Mouse (Mus musculus): ENCODE measurements around the gene Aipl1. TPM values are rescaled to one million over a fixed set of nuclear protein-coding genes. Genes with fewer than 3 reads are reported as not detected.

The Aipl1 gene
- polyA plus RNA-seq, 2 experiments, result 0.11 TPM

DNA sequence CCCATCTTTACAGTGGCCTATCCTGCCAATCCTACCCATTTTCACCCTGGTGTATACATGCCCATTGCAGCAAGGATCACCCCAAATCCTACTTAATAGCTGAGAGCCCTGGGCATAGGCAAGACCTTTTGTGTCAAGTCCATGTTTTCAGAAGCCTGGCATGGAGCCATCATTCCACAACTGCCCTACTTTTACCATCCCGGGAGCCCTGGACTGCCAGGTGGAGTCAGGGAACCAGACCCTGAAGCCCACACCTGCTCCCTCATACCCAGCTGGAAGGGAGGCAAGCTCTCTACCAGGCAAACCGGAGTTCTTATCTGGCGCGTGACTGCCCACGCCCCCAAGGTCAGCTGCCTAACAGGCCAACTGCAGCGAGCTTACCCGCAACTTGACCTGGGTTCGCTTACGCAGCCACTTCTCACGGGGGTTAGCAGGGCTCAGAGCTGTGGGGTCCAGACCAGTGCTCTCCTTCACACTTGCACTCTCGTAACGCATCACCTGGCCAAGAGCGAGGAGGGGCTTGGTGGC, 23.8 kb upstream of the Aipl1 start:
- H3K4me3 ChIP-seq (ENCODE audit: insufficient read depth in 1 of 2, low read depth in 2 of 2, low read length in 2 of 2), result no peak overlapping the region
- no peaks in the 10 kb centered on the region for H3K9me3 ChIP-seq (ENCODE audit: control insufficient read depth, low read length)
- ATAC-seq (ENCODE audit: insufficient read depth) (no peak), DNase-seq (ENCODE audit: low read depth in 3 of 3, low spot score in 3 of 3) (no peak)
- H3K9ac ChIP-seq (replicated peaks), result no peak overlapping the region
- H3K4me1 ChIP-seq (replicated peaks; ENCODE audit: control insufficient read depth in 2 of 2, insufficient read depth in 2 of 2, low read length in 1 of 2), result no peaks in the 10 kb centered on the region
- no peak for TF ChIP-seq CTCF (IDR thresholded peaks at IDR 0.05; ENCODE audit: low read depth)
- TF ChIP-seq EP300 (IDR thresholded peaks at IDR 0.05; ENCODE audit: low read depth), result no peak
- WGBS (ENCODE audit: insufficient replicate concordance), result 63% methylated on average over 13 of the region's 13 CpGs
- H3K27me3 ChIP-seq (ENCODE audit: control insufficient read depth, insufficient read depth, low read length), result no peaks in the 10 kb centered on the region
- H3K4me2 ChIP-seq (ENCODE audit: low read depth), result no peak overlapping the region
- no peaks in the 10 kb centered on the region for H3K36me3 ChIP-seq (replicated peaks; ENCODE audit: control insufficient read depth, insufficient read depth, low read depth)
- no peak overlapping the region for H3K27ac ChIP-seq

DNA sequence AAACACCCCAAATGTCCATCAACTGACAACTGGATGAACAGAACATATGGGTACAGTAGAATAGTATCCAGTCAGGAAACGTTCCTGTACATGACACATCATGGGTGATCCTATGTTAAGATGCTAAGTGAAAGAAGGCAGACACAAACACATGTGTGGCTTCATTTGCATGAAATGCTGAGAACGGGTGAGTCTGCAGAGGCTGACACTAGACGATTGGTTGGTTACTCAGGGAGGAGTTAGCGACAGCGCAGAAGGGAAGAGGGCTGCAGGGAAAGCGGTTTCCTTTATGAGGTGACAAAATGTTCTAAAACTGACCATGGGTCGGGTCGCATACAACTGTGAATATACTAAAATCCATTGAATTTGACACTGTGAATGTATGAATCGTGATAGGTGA, 23.1 kb upstream of the Aipl1 start:
- Histone ChIP-seq H3K4me2 (ENCODE audit: low read depth) (no peak overlapping the region), H3K36me3 (replicated peaks; ENCODE audit: control insufficient read depth, insufficient read depth, low read depth) (no peaks in the 10 kb centered on the region), H3K27ac (no peak overlapping the region), H3K4me3 (ENCODE audit: insufficient read depth in 1 of 2, low read depth in 2 of 2, low read length in 2 of 2) (no peak overlapping the region), H3K9me3 (ENCODE audit: control insufficient read depth, low read length) (no peaks in the 10 kb centered on the region), H3K9ac (replicated peaks) (no peak overlapping the region), H3K27me3 (ENCODE audit: control insufficient read depth, insufficient read depth, low read length) (no peaks in the 10 kb centered on the region), H3K4me1 (replicated peaks; ENCODE audit: control insufficient read depth in 2 of 2, insufficient read depth in 2 of 2, low read length in 1 of 2) (no peaks in the 10 kb centered on the region)
- TF ChIP-seq EP300 (IDR thresholded peaks at IDR 0.05; ENCODE audit: low read depth) (no peak), CTCF (IDR thresholded peaks at IDR 0.05; ENCODE audit: low read depth) (no peak)
- no peak for DNase-seq (ENCODE audit: low read depth in 3 of 3, low spot score in 3 of 3)
- no peak for ATAC-seq (ENCODE audit: insufficient read depth)
- WGBS (ENCODE audit: insufficient replicate concordance), result 52% methylated on average over 9 of the region's 9 CpGs

DNA sequence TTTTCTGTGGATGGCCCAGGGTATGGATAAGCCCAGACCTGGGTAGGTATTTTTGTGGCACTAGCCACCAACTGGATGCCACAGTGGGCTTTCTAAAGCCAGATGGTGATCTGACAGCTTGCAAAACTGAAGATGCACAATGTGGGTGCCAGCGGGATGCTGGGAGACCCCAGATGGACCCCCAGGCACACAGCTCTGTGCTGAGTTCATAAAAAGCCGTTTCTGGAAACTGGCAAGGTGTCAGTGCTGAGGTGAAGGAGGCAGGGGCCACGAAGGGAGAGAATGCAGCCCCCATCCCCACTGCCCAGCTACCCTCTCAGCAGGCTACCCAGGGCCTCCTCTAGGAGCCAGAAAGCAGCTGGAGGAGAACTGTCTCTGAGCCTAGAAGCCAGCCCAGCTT, 19.9 kb upstream of the Aipl1 start:
- H3K4me1 ChIP-seq (replicated peaks; ENCODE audit: control insufficient read depth in 2 of 2, insufficient read depth in 2 of 2, low read length in 1 of 2), result no peaks in the 10 kb centered on the region
- TF ChIP-seq EP300 (IDR thresholded peaks at IDR 0.05; ENCODE audit: low read depth) (no peak), CTCF (IDR thresholded peaks at IDR 0.05; ENCODE audit: low read depth) (no peak)
- 31% methylated on average over 3 of the region's 3 CpGs for WGBS (ENCODE audit: insufficient replicate concordance)
- no peak overlapping the region for H3K4me3 ChIP-seq (ENCODE audit: insufficient read depth in 1 of 2, low read depth in 2 of 2, low read length in 2 of 2)
- no peak for DNase-seq (ENCODE audit: low read depth in 3 of 3, low spot score in 3 of 3)
- no peaks in the 10 kb centered on the region for H3K9me3 ChIP-seq (ENCODE audit: control insufficient read depth, low read length)
- H3K27ac ChIP-seq, result no peak overlapping the region
- H3K27me3 ChIP-seq (ENCODE audit: control insufficient read depth, insufficient read depth, low read length), result no peaks in the 10 kb centered on the region
- no peak for ATAC-seq (ENCODE audit: insufficient read depth)
- H3K9ac ChIP-seq (replicated peaks), result no peak overlapping the region
- no peaks in the 10 kb centered on the region for H3K36me3 ChIP-seq (replicated peaks; ENCODE audit: control insufficient read depth, insufficient read depth, low read depth)
- no peak overlapping the region for H3K4me2 ChIP-seq (ENCODE audit: low read depth)

DNA sequence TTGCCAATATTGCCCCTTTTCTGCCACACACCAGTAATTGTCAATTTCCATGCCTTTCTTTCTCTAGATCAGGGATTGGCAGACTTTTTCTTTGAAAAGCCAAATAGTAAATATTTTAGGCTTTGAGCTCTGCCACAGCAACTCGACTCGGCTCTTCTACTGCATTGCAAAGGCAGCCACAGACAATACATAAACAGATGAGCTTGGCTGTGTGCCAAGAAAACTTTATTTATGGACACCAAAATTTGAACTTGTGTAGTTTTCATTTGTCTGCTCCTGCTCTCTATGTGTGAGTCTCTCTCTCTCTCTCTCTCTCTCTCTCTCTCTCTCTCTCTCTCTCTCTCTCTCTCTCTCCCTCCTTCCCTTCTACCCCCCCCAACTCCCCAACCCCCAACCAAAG, 17.9 kb upstream of the Aipl1 start:
- H3K4me1 ChIP-seq (replicated peaks; ENCODE audit: control insufficient read depth in 2 of 2, insufficient read depth in 2 of 2, low read length in 1 of 2), result no peaks in the 10 kb centered on the region
- no peaks in the 10 kb centered on the region for H3K36me3 ChIP-seq (replicated peaks; ENCODE audit: control insufficient read depth, insufficient read depth, low read depth)
- no peak overlapping the region for H3K4me3 ChIP-seq (ENCODE audit: insufficient read depth in 1 of 2, low read depth in 2 of 2, low read length in 2 of 2)
- 48% methylated on average over 2 of the region's 2 CpGs for WGBS (ENCODE audit: insufficient replicate concordance)
- H3K27me3 ChIP-seq (ENCODE audit: control insufficient read depth, insufficient read depth, low read length), result peaks cover 10% of the 10 kb centered on the region
- no peak overlapping the region for H3K4me2 ChIP-seq (ENCODE audit: low read depth)
- no peak overlapping the region for H3K27ac ChIP-seq
- no peak for TF ChIP-seq CTCF (IDR thresholded peaks at IDR 0.05; ENCODE audit: low read depth)
- no peak for TF ChIP-seq EP300 (IDR thresholded peaks at IDR 0.05; ENCODE audit: low read depth)
- DNase-seq (ENCODE audit: low read depth in 3 of 3, low spot score in 3 of 3) (no peak), ATAC-seq (ENCODE audit: insufficient read depth) (no peak)
- no peaks in the 10 kb centered on the region for H3K9me3 ChIP-seq (ENCODE audit: control insufficient read depth, low read length)
- H3K9ac ChIP-seq (replicated peaks), result no peak overlapping the region

DNA sequence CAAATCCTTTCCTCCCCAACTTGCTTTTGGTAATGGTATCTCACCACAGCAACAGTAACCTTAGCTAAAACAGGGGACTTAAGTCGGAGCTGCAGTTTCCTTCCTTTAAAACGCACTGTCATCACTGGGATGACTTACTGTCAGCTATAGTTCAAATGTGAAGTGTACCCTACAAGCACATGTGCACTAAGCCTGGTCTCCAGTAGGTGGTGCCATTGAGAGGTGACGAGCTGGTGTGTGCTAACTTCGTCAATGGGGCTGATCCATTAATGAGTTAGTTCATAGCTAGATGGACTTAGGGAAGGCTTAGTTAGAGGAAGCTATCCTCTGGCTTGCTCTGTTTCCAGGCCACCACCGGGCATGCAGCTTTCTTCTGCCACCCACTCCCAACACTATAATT, 15.3 kb upstream of the Aipl1 start:
- Histone ChIP-seq H3K9me3 (ENCODE audit: control insufficient read depth, low read length) (no peaks in the 10 kb centered on the region), H3K4me1 (replicated peaks; ENCODE audit: control insufficient read depth in 2 of 2, insufficient read depth in 2 of 2, low read length in 1 of 2) (no peaks in the 10 kb centered on the region), H3K9ac (replicated peaks) (no peak overlapping the region), H3K27ac (no peak overlapping the region), H3K27me3 (ENCODE audit: control insufficient read depth, insufficient read depth, low read length) (peaks cover 13% of the 10 kb centered on the region), H3K36me3 (replicated peaks; ENCODE audit: control insufficient read depth, insufficient read depth, low read depth) (no peaks in the 10 kb centered on the region), H3K4me3 (ENCODE audit: insufficient read depth in 1 of 2, low read depth in 2 of 2, low read length in 2 of 2) (no peak overlapping the region), H3K4me2 (ENCODE audit: low read depth) (no peak overlapping the region)
- DNase-seq (ENCODE audit: low read depth in 3 of 3, low spot score in 3 of 3) (peak; percentile 20 to 29 (median 25)), ATAC-seq (ENCODE audit: insufficient read depth) (no peak)
- peak; percentile 82 for TF ChIP-seq CTCF (IDR thresholded peaks at IDR 0.05; ENCODE audit: low read depth)
- no peak for TF ChIP-seq EP300 (IDR thresholded peaks at IDR 0.05; ENCODE audit: low read depth)
- WGBS (ENCODE audit: insufficient replicate concordance), result 7% methylated on average over 5 of the region's 5 CpGs
